Mouse (Mus musculus) heart, adult 2 months (tissue): ENCODE results near the gene Derl3.

Source experiments
- CTCF ChIP-seq: fragments of 200-600 bp; IDR thresholded peaks from 2 replicates; pipeline ENCODE4 v1.8.1; 2022; ENCODE audit warnings: antibody characterized with exemption, mild to moderate bottlenecking, moderate library complexity
- POLR2A ChIP-seq: fragments of 200-500 bp; IDR thresholded peaks from 2 replicates; pipeline ENCODE4 v1.6.1; 2011; ENCODE audit warnings: mild to moderate bottlenecking, low read depth, low read length, control low read depth; ENCODE audit not compliant: insufficient read depth

- TF ChIP-seq CTCF = no peak
- no peak for TF ChIP-seq POLR2A
These were observed 33.2 kb downstream of the Derl3 start for GRCm38 (mm10) chr10:75926396-75926795.
